Mouse (Mus musculus): ENCODE measurements around the gene Prkce. TPM values are rescaled to one million over a fixed set of nuclear protein-coding genes. Genes with fewer than 3 reads are reported as not detected.

Prkce gene
- total RNA-seq, 4 experiments from 2014 or later = 24.0 to 30.1 (median 27.4) TPM

DNA sequence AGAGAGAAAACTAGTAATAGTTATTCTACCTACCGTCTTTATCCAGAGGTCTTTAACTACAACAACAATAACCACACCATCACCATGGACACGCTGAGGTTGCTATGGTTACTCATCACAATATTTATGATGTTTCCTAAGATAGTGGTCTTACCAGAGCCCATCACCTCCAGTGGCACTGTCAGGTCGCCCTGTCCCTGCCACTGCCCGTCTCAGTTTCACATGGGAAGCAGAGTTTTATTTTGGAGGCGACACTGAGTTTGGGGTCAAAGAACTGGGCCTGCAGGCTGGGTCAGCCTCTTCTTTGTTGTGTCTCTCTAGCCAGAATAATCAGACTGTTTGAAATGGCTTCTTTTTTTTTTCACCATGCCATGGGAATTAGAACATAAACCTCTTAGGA is 402.9 kb downstream of the Prkce start:
- no peak for DNase-seq (ENCODE audit: low spot score)

DNA sequence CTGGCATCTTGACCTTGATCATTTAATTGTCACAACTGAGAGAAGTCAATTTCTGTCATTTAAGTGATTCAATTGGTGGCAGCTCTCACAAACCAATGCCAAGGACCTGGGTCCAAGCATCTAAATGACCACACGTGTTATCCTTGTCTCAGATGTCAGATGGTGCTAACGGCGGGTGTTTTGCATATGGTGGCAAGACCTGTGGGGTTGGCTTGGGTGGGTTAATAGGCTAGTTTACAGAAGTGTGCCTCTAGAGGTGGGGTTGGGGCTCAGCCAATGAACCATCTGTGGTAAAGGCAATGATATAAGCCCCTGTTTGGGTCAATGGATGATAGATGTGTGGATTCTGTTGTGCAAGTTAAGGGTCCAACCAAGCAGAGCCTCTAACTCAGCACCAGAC is 403.7 kb downstream of the Prkce start:
- DNase-seq (ENCODE audit: low spot score) = no peak

DNA sequence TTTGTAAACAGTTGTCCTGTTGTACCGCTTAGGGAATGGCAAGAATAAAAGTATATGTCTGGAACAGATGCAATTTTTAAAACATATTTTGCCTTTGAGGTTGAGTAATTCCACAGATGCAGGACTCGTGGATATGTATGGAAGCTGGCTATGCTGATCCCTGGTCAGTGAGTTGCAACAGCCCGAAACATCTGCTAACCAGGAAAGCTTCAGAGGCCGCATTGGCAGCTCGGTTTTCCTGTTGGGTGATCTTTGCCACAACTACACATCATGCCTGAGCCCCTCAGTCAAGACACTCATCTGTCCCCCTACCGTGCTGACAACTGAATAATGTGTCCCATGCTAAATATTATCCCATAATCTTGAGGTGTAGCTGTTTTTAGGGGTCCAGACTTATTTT is 404.6 kb downstream of the Prkce start:
- no peak for DNase-seq (ENCODE audit: low spot score)

DNA sequence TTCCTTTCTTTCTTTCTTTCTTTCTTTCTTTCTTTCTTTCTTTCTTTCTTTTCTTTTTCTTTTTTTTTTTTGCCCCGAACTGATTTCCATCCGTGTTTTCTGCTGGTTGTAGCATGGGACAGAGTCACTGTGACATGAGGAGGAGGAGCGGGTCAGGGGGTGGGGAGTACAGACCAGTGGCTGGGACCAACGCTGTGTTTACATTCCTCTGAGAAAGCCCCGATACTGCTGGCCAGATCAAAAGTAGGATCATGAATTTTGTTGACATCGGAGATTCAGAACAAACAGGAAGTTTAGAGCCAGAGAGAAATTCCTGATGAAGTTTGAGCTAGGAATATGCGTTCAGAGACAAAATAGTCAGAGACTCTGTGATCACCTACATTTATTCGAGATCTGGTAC is 405.0 kb downstream of the Prkce start:
- DNase-seq (ENCODE audit: low spot score) = no peak

DNA sequence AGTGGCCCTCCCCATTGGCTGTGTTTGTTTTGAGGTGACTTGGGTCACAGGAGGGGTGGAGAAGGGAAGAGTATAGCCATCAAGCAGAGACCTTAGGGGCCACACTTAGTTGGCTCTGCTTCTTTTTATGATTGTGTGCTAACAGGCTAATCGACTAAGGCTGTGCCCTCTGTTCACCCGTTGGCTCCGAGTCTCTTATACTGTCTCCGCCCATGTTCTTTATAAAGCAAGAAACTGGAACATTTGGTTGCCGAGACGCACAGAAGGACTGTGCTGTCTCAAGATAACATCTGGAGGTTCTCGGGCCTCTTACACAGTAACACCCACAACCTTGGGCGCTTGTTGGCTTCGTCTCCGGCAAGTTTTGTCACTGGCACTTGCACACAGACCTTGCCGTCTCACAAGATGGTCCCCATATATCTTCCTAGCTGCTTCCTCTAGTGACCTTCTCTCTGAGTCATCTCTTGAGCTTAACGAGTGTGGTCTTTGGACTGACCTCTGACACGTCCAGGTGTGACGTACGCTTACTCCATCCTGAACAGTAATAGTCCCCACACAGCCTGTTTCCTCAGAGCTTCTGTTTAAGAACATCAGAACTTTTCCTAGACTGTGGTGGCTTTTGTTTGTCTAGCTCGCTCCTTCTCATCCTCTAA is 406.1 kb downstream of the Prkce start:
- no peak for DNase-seq (ENCODE audit: low spot score)

DNA sequence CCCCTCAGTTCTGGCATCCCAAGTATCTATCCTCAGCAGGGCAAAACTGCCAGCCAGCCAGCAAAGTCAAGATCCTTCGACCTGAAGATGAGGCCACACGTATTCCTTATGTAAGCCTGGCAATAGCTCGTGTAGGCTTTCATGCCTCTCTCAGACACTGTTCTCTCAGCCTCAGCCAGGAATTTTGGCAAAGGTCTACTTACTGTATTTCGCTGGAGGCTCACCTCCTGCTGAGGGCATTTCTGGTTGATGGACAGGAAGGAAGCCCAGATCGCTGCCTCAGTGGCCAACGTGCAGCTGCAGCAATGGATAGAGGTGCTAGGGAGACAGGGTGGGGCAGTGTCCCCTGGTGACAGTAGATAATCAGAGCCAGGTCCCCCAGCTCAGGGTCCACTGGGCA is 413.1 kb downstream of the Prkce start:
- DNase-seq (ENCODE audit: low spot score) = no peak

DNA sequence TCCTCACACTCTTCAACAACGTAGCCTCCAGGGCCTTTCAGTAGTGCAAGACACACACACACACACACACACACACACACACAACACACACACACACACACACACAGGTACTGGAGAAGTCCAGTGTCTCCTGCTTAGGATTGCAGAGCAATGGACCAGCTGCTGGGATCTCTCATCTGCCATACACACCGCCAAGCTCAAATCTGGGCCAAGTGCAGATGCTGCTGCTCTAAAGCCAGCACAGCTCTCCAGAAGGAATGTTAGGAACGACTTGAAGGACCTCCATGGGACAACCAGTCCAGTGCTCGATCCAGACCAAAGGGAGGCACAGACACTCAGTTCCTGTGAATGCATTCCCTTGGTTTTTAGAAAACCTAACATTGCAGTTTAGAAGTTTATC is 414.8 kb downstream of the Prkce start:
- no peak for DNase-seq (ENCODE audit: low spot score)

DNA sequence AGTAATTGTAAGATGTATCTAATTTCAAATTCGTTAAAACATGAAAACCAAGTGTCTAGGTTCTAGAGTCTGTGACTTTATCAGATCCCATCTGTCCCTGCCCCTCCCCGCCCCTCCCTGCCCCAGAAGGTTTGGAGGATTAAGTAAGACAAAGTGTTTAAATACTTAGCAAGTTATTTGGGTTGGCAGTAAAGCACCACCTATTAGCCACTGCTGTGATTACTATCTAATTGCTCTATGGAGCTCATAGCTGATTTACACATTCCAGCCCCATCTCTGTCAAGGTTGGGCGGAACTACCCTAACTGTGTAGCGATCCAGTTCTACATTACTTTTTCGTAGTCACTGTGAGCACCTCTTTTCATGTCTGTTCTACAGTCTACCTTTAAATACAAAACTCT is 418.9 kb downstream of the Prkce start:
- DNase-seq (ENCODE audit: low spot score) = no peak

DNA sequence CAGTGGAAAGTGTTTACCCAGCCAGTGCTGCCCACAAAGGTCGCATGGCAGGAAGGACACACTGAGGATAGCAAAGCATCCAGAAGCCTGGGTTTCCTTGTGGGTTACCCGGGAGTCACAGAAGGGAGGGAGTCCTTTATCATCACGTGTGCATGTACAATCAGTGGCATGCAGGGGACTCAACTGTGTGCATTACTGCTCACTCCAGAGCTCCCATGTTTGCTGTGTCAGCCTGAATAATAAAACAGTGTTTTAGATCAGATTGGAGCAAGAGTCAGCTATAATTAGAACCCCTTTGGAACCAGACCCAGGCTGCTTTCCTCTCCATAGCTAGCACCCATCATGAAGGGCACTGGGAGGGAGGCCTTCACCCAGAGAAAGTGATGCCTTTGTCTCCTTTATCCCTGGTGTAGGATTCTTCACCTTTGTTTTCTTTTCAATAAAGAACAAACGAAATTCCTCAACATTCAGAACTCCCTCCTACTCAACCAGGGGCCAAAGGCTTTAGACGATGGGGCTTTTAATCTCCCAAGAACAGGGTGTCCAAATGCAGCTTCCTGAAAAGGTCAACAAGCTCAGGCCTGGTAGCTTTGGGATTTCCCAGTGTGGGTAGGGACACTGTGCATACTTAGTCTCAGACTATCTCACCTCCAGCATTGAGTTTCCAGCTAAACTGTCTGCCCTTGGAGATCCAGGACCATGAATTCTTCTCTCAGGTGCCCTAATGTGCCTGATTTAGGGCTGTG is 421.3 kb downstream of the Prkce start:
- DNase-seq (ENCODE audit: low spot score) = peak; percentile 53

DNA sequence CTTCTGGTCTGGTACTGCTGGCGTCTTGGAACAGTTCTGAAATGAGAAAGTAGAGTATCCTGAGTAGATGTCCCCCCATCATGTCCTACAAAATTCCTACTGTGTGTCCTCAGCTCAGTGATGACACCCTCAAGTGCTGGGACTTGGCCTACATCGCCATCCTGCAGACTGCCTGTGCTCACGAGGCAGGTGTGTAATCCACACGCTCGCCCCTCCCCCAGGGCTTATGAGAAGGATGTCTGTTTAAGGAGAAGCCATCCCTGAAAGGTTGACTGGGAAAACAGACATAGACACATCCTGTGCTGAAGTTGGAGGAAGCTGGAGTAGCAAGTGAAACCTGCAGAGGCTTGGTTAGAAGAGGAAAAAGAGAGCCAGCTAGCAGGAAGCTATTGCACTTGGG is 422.1 kb downstream of the Prkce start:
- no peak for DNase-seq (ENCODE audit: low spot score)

DNA sequence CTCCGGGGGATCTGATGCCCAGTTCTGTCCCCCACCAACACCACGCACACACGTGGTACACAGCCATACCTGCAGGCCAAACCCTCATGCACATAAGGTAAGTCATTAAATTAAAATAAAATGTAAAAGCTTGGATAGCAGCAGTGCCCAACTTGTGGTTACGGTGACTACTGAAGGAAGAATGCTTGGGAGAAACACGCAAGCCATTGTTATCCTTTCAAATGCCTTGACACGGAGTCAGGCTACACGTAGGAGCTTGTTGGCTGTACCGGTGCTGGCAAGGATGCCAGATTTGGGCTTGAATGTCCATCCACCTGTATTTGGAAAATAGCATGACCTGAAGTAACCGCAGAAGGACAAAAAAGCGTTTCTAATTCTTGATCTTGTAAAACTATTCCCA is 423.7 kb downstream of the Prkce start:
- DNase-seq (ENCODE audit: low spot score) = no peak

DNA sequence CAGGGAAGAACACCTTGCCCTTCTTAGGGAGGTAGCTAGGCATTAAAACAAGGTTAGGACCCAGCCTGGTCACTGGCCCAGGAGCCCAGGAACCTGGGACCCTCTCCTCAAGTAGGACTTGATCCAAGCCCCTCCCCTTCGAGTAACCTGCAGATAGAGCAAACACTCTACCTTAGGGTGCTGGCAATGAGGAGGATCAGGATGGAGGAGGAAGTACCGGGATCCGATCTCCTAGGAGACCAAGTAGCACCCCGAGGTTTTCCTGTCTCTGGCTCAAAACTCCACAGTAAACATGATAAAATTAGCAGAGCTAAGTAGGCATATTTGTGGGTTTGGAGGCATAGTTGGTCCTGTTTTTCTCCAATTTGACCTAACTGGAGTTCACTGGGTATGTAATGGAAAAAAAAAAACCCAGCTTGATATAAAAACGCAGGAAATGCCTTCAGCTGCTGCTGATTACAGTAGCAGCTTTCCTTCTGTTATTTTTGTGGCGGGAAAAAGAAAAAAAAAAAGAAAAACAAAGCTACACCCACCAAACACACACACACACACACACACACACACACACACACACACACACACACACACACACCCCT is 425.5 kb downstream of the Prkce start:
- peak; percentile 42 for DNase-seq (ENCODE audit: low spot score)

DNA sequence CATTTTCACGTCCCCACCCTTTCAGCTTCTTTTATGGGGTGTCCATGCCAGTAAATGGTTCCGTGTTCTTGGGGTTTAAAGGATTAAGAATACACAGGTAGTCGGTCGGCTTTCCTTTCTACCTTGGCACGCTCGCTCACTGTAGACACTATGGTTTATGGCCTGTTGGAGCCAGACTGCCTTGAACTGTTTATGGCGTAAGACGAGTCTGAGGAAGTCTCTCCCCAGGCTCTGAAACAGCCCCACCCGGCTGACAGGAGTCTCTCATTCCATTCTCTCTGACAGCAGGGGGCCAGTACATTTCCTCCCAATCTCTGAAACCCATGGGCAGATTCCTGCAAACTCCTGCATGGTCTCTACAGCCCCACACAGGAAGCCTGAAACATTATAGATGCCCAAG is 427.9 kb downstream of the Prkce start:
- DNase-seq (ENCODE audit: low spot score) = no peak

DNA sequence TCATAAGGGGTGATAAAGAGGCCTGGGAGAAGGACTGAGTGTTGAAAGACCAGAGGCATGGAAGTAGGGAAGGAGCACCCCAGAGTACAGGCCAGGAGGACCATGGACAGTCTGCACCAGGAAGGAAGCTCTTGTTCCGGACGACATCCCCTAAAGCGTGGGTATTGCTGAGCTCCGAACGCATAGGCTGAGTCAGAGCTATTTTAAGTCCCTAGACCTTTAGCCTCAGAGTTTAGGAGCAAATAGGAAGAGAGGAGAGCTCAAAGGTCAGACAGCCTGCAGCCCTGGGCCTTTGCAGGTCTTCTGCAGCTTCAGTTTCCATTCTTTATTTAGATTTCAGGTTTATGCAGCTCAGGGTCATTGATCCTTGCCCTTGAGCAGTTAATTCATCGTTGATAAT is 433.5 kb downstream of the Prkce start:
- no peak for DNase-seq (ENCODE audit: low spot score)

DNA sequence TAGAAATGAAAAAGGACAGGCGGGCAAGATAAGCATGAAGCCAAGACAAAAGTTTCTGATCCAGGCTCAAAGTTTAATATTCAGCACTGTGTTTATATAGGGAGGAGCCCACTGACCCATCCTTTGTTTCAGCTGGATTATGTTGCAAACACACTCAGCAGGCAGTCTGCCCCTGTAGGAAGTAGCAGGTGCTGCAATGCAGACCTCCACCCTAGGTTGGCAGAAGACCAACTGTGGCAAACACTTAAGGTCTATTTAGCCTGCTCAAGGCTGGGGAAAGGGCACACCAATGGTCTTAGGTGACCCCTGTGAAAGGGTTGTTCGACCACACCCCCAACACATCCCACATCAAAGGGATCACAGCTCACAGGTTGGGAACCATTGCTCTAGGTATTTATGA is 434.3 kb downstream of the Prkce start:
- no peak for DNase-seq (ENCODE audit: low spot score)

DNA sequence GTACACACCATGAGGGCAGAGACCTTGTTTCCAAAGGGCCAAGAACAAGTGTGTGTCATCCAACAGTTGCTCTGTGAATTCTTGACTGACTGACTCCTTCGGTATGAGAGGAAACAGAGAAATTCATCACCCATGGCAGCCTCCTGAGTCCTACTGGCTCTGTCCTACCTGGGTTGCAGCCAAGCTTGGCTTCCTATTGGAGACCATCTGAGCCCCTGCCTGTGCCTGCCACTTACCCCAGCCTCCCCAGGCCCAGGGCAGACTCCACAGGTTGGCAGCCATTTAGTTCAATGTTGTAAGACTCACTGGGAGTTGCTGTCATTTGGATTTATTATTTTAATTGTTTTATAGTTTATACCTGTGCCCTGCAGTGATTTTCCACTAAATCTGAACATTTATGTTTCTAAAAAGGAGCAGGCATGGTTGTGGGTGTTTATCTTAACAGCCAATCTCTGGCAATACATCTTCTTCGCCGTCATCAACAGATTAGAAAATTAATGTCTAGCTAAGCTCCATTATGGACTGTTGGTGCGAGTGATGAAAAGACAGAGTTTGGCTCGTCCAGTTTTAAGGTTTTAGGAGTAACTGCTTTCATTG is 436.4 kb downstream of the Prkce start:
- no peak for DNase-seq (ENCODE audit: low spot score)

DNA sequence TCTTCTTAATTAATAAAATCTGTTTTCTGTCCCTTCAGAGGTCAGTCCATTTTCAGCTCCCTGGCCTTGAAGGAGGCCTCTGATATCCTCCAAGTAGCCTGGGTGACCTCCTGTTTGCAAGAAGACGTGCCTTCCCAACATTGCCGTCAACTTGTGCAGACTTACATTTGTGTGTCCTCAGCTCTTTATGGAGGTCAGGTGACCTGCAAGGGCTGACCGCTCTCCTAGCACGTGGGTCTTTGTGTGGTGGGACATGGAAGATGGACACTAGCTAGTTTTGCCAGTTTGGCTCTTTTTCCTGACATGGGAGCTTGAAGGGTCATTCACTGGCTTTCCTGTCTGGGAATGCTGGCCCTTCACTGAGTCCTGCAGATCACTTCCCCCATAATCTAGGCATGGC is 440.4 kb downstream of the Prkce start:
- no peak for DNase-seq (ENCODE audit: low spot score)

DNA sequence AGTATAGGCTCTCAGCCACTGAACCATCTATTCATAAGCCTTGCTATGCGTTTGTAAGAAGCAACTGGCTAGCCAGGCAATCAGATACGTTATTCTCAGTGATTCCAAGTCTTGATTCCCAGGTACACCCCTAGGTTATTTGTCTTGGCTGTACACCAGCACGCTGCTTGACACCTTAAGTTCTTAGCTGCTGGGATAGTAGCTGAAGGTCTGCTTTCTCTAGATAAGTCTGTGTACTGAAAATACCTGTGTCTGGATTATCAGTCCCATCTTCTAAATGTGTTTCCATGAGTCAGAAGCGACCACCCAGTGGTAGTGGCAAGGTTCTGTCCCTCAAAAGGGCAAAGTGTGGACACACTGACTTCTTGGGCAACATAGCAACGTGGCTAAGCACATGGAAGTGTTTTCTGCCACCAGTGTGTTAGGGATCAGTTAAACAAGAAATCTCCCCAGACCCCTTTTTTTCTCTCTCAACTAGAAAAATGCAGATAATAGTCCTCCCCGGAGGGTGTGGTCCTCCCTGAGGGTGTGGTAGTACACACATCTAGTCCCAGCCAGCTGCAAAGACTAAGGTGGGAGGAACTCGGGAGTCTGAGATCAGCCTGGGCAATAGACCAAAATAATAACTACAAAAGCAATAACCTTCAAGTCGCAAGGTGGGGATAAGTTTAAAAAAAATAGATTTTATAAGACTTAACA is 442.8 kb downstream of the Prkce start:
- DNase-seq (ENCODE audit: low spot score) = no peak

DNA sequence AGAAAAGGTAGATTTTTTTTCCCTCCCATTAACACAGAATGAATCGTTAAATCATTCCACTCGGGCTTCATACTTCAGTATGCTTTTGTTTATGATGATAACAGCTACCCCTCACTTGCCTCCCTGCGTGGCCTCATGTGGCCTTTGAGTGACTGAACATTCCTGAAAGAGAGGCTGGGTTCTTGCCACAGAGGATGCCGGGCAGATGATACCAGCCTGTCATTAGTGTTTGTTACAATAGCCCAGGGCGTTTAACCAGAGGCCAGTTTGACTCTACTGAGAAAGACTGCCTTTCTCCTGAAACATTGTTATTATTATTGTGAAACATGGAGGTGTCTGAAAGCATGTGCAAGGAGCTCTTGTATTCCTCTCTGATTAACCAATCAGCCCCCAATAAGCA is 444.2 kb downstream of the Prkce start:
- DNase-seq (ENCODE audit: low spot score) = no peak

DNA sequence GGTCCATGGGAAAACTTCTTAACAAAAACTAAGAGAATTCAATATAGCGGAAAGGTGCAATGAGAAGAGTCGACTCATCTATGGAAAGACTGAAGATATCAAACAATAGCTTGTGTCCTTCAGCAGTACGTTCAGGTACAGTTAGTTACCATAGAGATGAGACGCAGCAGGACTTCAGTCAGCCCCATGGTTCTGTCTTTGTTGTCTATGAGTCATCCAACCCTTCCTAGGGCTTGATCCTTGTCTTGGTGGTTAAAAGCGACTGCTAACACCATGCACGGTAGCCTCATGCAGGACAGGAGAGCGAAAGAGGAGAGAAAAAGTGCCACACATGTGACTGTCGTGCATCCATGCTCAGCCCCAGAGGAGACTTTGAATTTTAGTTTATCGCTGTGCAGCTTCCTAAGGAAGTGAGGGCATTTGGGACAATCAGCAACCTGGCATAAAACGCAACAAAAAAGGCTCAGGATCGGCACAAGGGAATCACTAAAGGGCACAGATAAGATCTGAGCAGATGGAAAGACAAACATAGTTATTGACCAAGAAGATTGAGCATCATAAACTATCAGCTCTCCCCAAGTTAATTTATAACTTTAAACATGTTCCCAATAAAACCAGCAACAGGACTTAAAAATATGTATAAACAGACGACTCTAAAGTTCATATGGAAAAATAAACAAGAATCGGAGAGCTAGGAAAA is 448.2 kb downstream of the Prkce start:
- no peak for DNase-seq (ENCODE audit: low spot score)

DNA sequence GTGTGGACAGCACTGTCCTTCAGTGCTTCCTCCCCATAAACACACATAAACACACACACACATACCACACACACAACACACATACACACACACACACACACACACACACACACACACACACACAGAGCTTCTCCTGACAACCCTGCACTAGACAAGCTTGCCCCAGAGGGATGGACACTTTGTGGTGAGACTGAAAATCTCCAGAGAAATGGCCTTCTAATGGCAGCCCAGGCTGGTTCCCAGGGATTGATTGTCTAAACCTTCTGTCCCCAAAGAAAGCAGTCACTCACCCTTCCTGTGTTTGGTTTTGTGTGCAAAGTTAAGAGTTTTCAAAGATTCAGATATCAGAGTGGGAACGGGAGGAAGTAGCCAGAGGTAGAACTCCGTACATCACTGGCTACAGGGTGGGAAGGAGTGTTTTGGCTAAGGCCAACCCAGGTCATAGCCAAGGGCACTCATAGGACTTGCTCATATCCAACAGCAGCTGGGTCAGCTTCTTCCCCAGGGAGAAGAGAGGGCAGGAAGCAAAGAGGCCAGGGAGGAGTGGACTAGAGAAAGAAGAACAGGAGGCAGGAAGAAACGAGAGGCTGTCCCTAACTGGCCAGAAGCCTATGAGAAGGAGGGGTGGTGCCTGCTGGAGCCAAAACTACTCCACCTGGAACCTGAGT is 450.1 kb downstream of the Prkce start:
- DNase-seq (ENCODE audit: low spot score) = peak; percentile 65

Data from heart, adult 8-10 months (tissue).